Mouse (Mus musculus): Measurements from ENCODE around the gene Plin2. TPM values are rescaled to one million over a fixed set of nuclear protein-coding genes. Genes with fewer than 3 reads are reported as not detected.

The Plin2 gene
- polyA plus RNA-seq, 1 experiment from 2014 or later, result 88.9 TPM

Other genes with a start within 250 kb of the Plin2 start
- gene Saxo1, start 111.7 kb downstream of the Plin2 start, polyA plus RNA-seq (2016; fragmentation: Nextera tagmentation; extraction: Ambion mirVana), result not detected in 2 replicates
- 64.2 and 73.6 TPM in 2 replicates for gene Rraga, start 94.4 kb downstream of the Plin2 start, polyA plus RNA-seq (2016; fragmentation: Nextera tagmentation; extraction: Ambion mirVana)
- 21.0 and 27.9 TPM in 2 replicates for gene Haus6, start 58.0 kb downstream of the Plin2 start, polyA plus RNA-seq (2016; fragmentation: Nextera tagmentation; extraction: Ambion mirVana)
- gene Dennd4c, start 78.5 kb upstream of the Plin2 start, polyA plus RNA-seq (2016; fragmentation: Nextera tagmentation; extraction: Ambion mirVana), result 5.4 and 5.5 TPM in 2 replicates
- gene Rps6, start 187.4 kb upstream of the Plin2 start, polyA plus RNA-seq (2016; fragmentation: Nextera tagmentation; extraction: Ambion mirVana), result 569 and 645 TPM in 2 replicates
- 9.4 and 11.3 TPM in 2 replicates for gene Acer2, start 204.3 kb upstream of the Plin2 start, polyA plus RNA-seq (2016; fragmentation: Nextera tagmentation; extraction: Ambion mirVana)